Mouse (Mus musculus): Measurements from ENCODE around the gene Cpt2. TPM values are rescaled to one million over a fixed set of nuclear protein-coding genes. Genes with fewer than 3 reads are reported as not detected.

The Cpt2 gene
- total and polyA plus RNA-seq, 3 experiments, result 10.8 to 14.1 (median 13.5) TPM

GRCm38 (mm10) chr4:107906561-107906960 lies 16.8 kb downstream of the Cpt2 start:
- no peak for DNase-seq (ENCODE audit: extremely low read depth)
- no peaks in the 10 kb centered on the region for H3K79me2 ChIP-seq (replicated peaks; ENCODE audit: control insufficient read depth, extremely low read depth, insufficient read depth, poor library complexity, severe bottlenecking)
- no peak overlapping the region for H3K27ac ChIP-seq (ENCODE audit: insufficient read depth, low read depth)
- H3K4me2 ChIP-seq (ENCODE audit: insufficient read depth, low read depth, poor library complexity, severe bottlenecking), result no peak overlapping the region
- H3K36me3 ChIP-seq (replicated peaks in 1 of 2; ENCODE audit: control insufficient read depth in 1 of 2, insufficient read depth in 1 of 2, low read length in 1 of 2), result peaks cover 17 to 66% of the 10 kb centered on the region in 2 experiments
- no peak overlapping the region for H3K4me3 ChIP-seq (replicated peaks in 1 of 3; ENCODE audit: low read depth in 2 of 3, low read length in 2 of 3, poor library complexity in 1 of 3)
- H3K4me1 ChIP-seq (ENCODE audit: control insufficient read depth in 1 of 2, insufficient read depth in 2 of 2), result 0 out of 4 replicates have a peak, but pooled peaks cover 0 to 7% of the 10 kb centered on the region in 2 experiments
- dilution Hi-C loops (cut with MboI; ENCODE audit: extremely low pct_ligation_motif_present, extremely low pct_unique_long_range_greater_than_20kb, low sequenced_read_pairs) (no loop called here), in situ Hi-C loops (cut with MboI; ENCODE audit: low pct_ligation_motif_present, low pct_unique_long_range_greater_than_20kb, low sequenced_read_pairs) (no loop called here)
- H3K9ac ChIP-seq (ENCODE audit: insufficient read depth, low read depth), result no peak overlapping the region
- no peaks in the 10 kb centered on the region for H3K9me3 ChIP-seq (replicated peaks; ENCODE audit: low read length)
- no peak for TF ChIP-seq TCF12 (IDR thresholded peaks at IDR 0.05; ENCODE audit: low read depth, low read length)
- no peak for TF ChIP-seq USF1 (IDR thresholded peaks at IDR 0.05; ENCODE audit: low read depth, low read length)
- no peak for TF ChIP-seq NRF1 (IDR thresholded peaks at IDR 0.05; ENCODE audit: low read depth, low read length)
- no peak for TF ChIP-seq SMC3 (IDR thresholded peaks at IDR 0.05; ENCODE audit: low read depth, low read length)
- TF ChIP-seq BHLHE40 (IDR thresholded peaks at IDR 0.05; ENCODE audit: low read depth, low read length), result no peak
- no peak for TF ChIP-seq HCFC1 (IDR thresholded peaks at IDR 0.05; ENCODE audit: low read depth, low read length)
- no peak for TF ChIP-seq MEF2A (IDR thresholded peaks at IDR 0.05; ENCODE audit: borderline replicate concordance, low read depth, low read length)
- no peak for TF ChIP-seq KAT2A (IDR thresholded peaks at IDR 0.05; ENCODE audit: insufficient replicate concordance, low read length)
- no peak for TF ChIP-seq MAX (IDR thresholded peaks at IDR 0.05; ENCODE audit: low read length)
- TF ChIP-seq UBTF (IDR thresholded peaks at IDR 0.05; ENCODE audit: low read depth, low read length), result no peak
- no peak for TF ChIP-seq CHD2 (IDR thresholded peaks at IDR 0.05; ENCODE audit: low read length)
- TF ChIP-seq JUN (IDR thresholded peaks at IDR 0.05; ENCODE audit: insufficient read depth, low read depth, low read length), result no peak
- no peak for TF ChIP-seq EP300 (IDR thresholded peaks at IDR 0.05; ENCODE audit: low read length)
- TF ChIP-seq CHD1 (IDR thresholded peaks at IDR 0.05; ENCODE audit: low read depth, low read length), result no peak
- no peak for TF ChIP-seq ZMIZ1 (IDR thresholded peaks at IDR 0.05; ENCODE audit: low read depth, low read length)
- TF ChIP-seq ZNF384 (IDR thresholded peaks at IDR 0.05; ENCODE audit: low read depth, low read length), result no peak
- no peaks in the 10 kb centered on the region for H3K27me3 ChIP-seq (replicated peaks)

- Histone ChIP-seq H3K79me2 (replicated peaks; ENCODE audit: control insufficient read depth, extremely low read depth, insufficient read depth, poor library complexity, severe bottlenecking) (no peaks in the 10 kb centered on the region), H3K4me3 (replicated peaks in 1 of 3; ENCODE audit: low read depth in 2 of 3, low read length in 2 of 3, poor library complexity in 1 of 3) (no peak overlapping the region), H3K9me3 (replicated peaks; ENCODE audit: low read length) (no peaks in the 10 kb centered on the region), H3K4me1 (ENCODE audit: control insufficient read depth in 1 of 2, insufficient read depth in 2 of 2) (0 out of 4 replicates have a peak, but pooled peaks cover 0 to 7% of the 10 kb centered on the region in 2 experiments), H3K36me3 (replicated peaks in 1 of 2; ENCODE audit: control insufficient read depth in 1 of 2, insufficient read depth in 1 of 2, low read length in 1 of 2) (peaks cover 17 to 68% of the 10 kb centered on the region in 2 experiments), H3K27me3 (replicated peaks) (no peaks in the 10 kb centered on the region), H3K27ac (ENCODE audit: insufficient read depth, low read depth) (no peak overlapping the region), H3K4me2 (ENCODE audit: insufficient read depth, low read depth, poor library complexity, severe bottlenecking) (no peak overlapping the region), H3K9ac (ENCODE audit: insufficient read depth, low read depth) (no peak overlapping the region)
- in situ Hi-C loops (cut with MboI; ENCODE audit: low pct_ligation_motif_present, low pct_unique_long_range_greater_than_20kb, low sequenced_read_pairs) (no loop called here), dilution Hi-C loops (cut with MboI; ENCODE audit: extremely low pct_ligation_motif_present, extremely low pct_unique_long_range_greater_than_20kb, low sequenced_read_pairs) (no loop called here)
- TF ChIP-seq E2F4 (IDR thresholded peaks at IDR 0.05; ENCODE audit: insufficient replicate concordance, low read depth, low read length) (no peak), ETS1 (conservative IDR thresholded peaks at IDR 0.05; ENCODE audit: low read depth, low read length) (no peak), RCOR1 (conservative IDR thresholded peaks at IDR 0.05; ENCODE audit: low read depth, low read length) (no peak), NELFE (IDR thresholded peaks at IDR 0.05; ENCODE audit: low read depth, low read length) (no peak), GABPA (IDR thresholded peaks at IDR 0.05; ENCODE audit: insufficient replicate concordance, low read depth, low read length) (no peak), USF1 (IDR thresholded peaks at IDR 0.05; ENCODE audit: low read depth, low read length) (no peak), MAX (IDR thresholded peaks at IDR 0.05; ENCODE audit: low read length) (no peak), USF2 (conservative IDR thresholded peaks at IDR 0.05; ENCODE audit: low read depth, low read length) (no peak), KAT2A (IDR thresholded peaks at IDR 0.05; ENCODE audit: insufficient replicate concordance, low read length) (no peak), ELF1 (IDR thresholded peaks at IDR 0.05; ENCODE audit: low read depth, low read length) (no peak)
- no peak for DNase-seq (ENCODE audit: extremely low read depth)
These were observed 19.2 kb downstream of the Cpt2 start for GRCm38 (mm10) chr4:107904252-107904651.

Measured in CH12.LX (cell line).